Mouse (Mus musculus) liver, embryonic 16.5 days (tissue): ENCODE measurements around the gene Ssc5d. TPM values are rescaled to one million over a fixed set of nuclear protein-coding genes. Genes with fewer than 3 reads are reported as not detected.

Source experiments
- ATAC-seq: fragments of 200-750 bp; cut with Nextera tagmentation; 2 replicates; pipeline ENCODE4 v1.8.0; 2017; ENCODE audit warnings: low read depth, mild to moderate bottlenecking, moderate number of reproducible peaks, moderate library complexity
- H3K27ac ChIP-seq: fragments of 300-500 bp; sonication (generic); 2 replicates; pipeline ENCODE4 v1.5.1; 2014; ENCODE audit warnings: mild to moderate bottlenecking, low read length
- H3K27me3 ChIP-seq: fragments of 300-500 bp; sonication (generic); 2 replicates; pipeline ENCODE4 v1.6.1; 2014; ENCODE audit warnings: low read depth, low read length, mixed read lengths; ENCODE audit not compliant: control insufficient read depth, insufficient read depth
- H3K36me3 ChIP-seq: fragments of 300-500 bp; sonication (generic); 2 replicates; pipeline ENCODE4 v1.6.1; 2014; ENCODE audit warnings: mild to moderate bottlenecking; ENCODE audit not compliant: control insufficient read depth, insufficient read depth
- H3K4me1 ChIP-seq: fragments of 300-500 bp; sonication (generic); 2 replicates; pipeline ENCODE4 v1.6.1; 2014; ENCODE audit warnings: low read depth, low read length, mixed read lengths; ENCODE audit not compliant: control insufficient read depth
- H3K4me2 ChIP-seq: fragments of 300-500 bp; sonication (generic); 2 replicates; pipeline ENCODE4 v1.6.1; 2014; ENCODE audit warnings: low read depth, low read length, mixed read lengths
- H3K4me3 ChIP-seq: fragments of 300-500 bp; sonication (generic); 2 replicates; pipeline ENCODE4 v1.5.1; 2014; ENCODE audit warnings: low read depth, mild to moderate bottlenecking, low read length
- H3K9ac ChIP-seq: fragments of 300-500 bp; sonication (generic); 2 replicates; pipeline ENCODE4 v1.6.1; 2014; ENCODE audit warnings: low read depth, low read length
- H3K9me3 ChIP-seq: fragments of 300-500 bp; sonication (generic); replicated peaks from 2 replicates; pipeline ENCODE4 v1.6.1; 2016; ENCODE audit warnings: low read length; ENCODE audit not compliant: control insufficient read depth
- WGBS: fragments of 180-500 bp; shearing (Covaris S2); extraction: QIAGEN DNeasy Blood & Tissue Kit; methylation state at CpG from one replicate; pipeline ENCODE4 v1.1.7; 2014; ENCODE audit not compliant: insufficient replicate concordance; 5-methylcytosine and 5-hydroxymethylcytosine counted together
- polyA plus RNA-seq: library from polyadenylated mRNA; unstranded; fragments of >200 nt; fragmentation: Nextera tagmentation; extraction: Ambion mirVana; gene quantifications from 2 replicates; pipeline ENCODE4 v1.2.1, GENCODE M21; 2015

The Ssc5d gene
- polyA plus RNA-seq, 1 experiment from 2014 or later: 0.20 TPM

- peak overlapping the region; percentile 33 for H3K4me3 ChIP-seq
- H3K9me3 ChIP-seq: 0 out of 2 replicates have a peak, but pooled peaks cover 2% of the 10 kb centered on the region
- peak overlapping the region; percentile 41 for H3K9ac ChIP-seq
- H3K27ac ChIP-seq: peak overlapping the region; percentile 52; the same call in 1 of the 2 replicates
- peaks cover 12% of the 10 kb centered on the region for H3K4me1 ChIP-seq
- H3K27me3 ChIP-seq: no peaks in the 10 kb centered on the region
- ATAC-seq: peak; percentile 69
- H3K4me2 ChIP-seq: peak overlapping the region; percentile 62
- WGBS: 7% methylated on average over 19 of the region's 19 CpGs
- H3K36me3 ChIP-seq: no peaks in the 10 kb centered on the region
Measured at GRCm38 (mm10) chr7:4899649-4900522, 25.7 kb upstream of the Ssc5d start.

DNA sequence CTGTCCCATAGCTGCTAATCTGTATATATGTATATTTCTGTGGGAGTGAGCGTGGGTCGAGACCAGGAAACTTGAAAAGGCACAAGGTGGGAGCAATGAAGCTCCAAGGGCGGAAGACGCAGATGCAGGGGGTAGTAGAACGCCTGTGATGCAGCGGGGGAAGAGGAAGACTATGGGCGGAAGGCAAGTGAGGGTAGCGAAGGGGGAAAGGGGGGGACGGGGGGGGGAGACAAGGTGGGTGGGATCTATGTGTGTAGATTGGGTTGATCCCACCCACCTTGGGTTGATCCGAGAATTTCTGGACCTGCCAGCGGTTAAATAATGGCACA is 25.1 kb upstream of the Ssc5d start:
- WGBS: 21% methylated on average over 11 of the region's 11 CpGs
- no peak for ATAC-seq
- Histone ChIP-seq H3K36me3 (no peaks in the 10 kb centered on the region), H3K9ac (peak overlapping the region; percentile 41), H3K4me1 (peaks cover 12% of the 10 kb centered on the region), H3K27me3 (no peaks in the 10 kb centered on the region), H3K9me3 (0 out of 2 replicates have a peak, but pooled peaks cover 2% of the 10 kb centered on the region), H3K4me2 (peak overlapping the region; percentile 62), H3K27ac (peak overlapping the region; percentile 52; the same call in 1 of the 2 replicates), H3K4me3 (peak overlapping the region; percentile 33)

DNA sequence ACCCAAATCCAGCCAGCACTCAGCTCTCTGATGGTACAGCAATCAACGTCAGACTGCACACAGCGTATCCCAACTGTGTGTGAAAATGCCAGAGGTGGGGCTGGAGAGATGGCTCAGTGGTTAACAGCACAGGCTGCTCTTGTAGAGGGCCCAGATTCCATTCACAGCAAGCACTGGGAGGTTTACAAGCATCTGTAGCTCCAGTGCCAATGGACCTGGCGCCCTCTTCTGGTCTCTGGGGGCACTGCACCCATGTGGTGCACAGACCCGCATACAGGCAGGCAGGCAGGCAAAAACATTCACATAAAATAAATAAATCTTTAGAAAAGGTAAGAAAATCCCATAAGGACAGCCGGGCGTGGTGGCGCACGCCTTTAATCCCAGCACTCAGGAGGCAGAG is 24.4 kb upstream of the Ssc5d start:
- ATAC-seq: no peak
- H3K27ac ChIP-seq: no peak overlapping the region
- no peaks in the 10 kb centered on the region for H3K27me3 ChIP-seq
- no peak overlapping the region for H3K4me3 ChIP-seq
- 61% methylated on average over 8 of the region's 8 CpGs for WGBS
- peaks cover 12% of the 10 kb centered on the region for H3K4me1 ChIP-seq
- H3K9ac ChIP-seq: no peak overlapping the region
- 0 out of 2 replicates have a peak, but pooled peaks cover 2% of the 10 kb centered on the region for H3K9me3 ChIP-seq
- no peaks in the 10 kb centered on the region for H3K36me3 ChIP-seq
- H3K4me2 ChIP-seq: no peak overlapping the region

GRCm38 (mm10) chr7:4902404-4902803 is 23.2 kb upstream of the Ssc5d start:
- ATAC-seq: no peak
- 0 out of 2 replicates have a peak, but pooled peaks cover 2% of the 10 kb centered on the region for H3K9me3 ChIP-seq
- 63% methylated on average over 9 of the region's 9 CpGs for WGBS

GRCm38 (mm10) chr7:4906466-4906950 is 19.1 kb upstream of the Ssc5d start, which contains the start of gene Gm36210:
Gm36210 (minus strand) TSS chr7:4906516.
- Histone ChIP-seq H3K9me3 (no peaks in the 10 kb centered on the region), H3K4me2 (no peak within 1 kb of the TSS), H3K27ac (no peak within 1 kb of the TSS), H3K27me3 (no peaks in the 10 kb centered on the region), H3K4me3 (no peak within 1 kb of the TSS), H3K36me3 (no peaks in the 10 kb centered on the region), H3K9ac (no peak within 1 kb of the TSS), H3K4me1 (no peaks in the 10 kb centered on the region)
- ATAC-seq: no peak
- 65% methylated on average over 10 of the region's 10 CpGs for WGBS

More at GRCm38 (mm10) chr7:4902404-4902803, 23.2 kb upstream of the Ssc5d start:
- H3K4me3 ChIP-seq: no peak overlapping the region
- no peak overlapping the region for H3K4me2 ChIP-seq
- H3K27me3 ChIP-seq: no peaks in the 10 kb centered on the region
- no peak overlapping the region for H3K9ac ChIP-seq
- no peak overlapping the region for H3K27ac ChIP-seq
- H3K36me3 ChIP-seq: no peaks in the 10 kb centered on the region
- peaks cover 12% of the 10 kb centered on the region for H3K4me1 ChIP-seq

DNA sequence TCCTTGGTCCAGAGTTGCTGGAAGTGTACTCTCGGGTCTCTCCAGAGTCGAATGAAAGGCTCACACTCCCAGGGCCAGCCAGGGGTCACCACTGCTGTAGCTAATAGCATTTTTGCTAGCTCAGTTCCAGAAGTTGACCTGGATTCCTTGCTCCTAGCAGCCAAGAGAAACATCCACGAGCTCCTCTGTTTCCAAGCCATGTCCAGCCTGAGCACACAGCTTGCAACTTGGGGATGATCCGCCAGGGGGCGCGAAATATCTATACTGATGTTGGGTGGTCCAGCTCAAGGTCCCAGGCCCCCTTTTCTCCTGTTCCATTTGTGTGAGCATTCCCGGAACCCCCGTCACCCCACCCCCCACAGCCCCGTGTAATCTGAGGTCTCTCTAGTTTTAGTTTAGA is 14.0 kb upstream of the Ssc5d start:
- H3K9ac ChIP-seq: no peak overlapping the region

DNA sequence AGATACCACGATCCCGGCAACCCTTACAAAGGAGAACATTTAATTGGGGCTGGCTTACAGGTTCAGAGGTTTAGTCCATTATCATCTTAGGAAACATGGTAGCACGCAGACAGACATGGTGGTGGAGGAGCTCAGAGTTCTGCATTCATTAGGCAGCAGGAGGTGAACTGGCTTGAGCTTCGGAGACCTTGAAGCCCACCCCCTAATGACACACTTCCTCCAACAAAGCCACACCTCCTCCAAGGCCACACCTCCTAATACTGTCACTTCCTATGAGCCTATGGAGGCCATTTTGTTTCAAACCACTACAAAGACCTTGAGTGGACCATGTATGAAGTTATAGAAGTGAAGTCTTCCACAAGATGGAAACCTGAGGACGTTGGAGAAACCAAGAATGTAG is 13.3 kb upstream of the Ssc5d start:
- Histone ChIP-seq H3K4me3 (no peak overlapping the region), H3K27me3 (no peaks in the 10 kb centered on the region), H3K27ac (no peak overlapping the region), H3K9ac (no peak overlapping the region), H3K4me1 (peaks cover 17% of the 10 kb centered on the region), H3K9me3 (no peaks in the 10 kb centered on the region), H3K36me3 (no peaks in the 10 kb centered on the region), H3K4me2 (no peak overlapping the region)
- ATAC-seq: no peak
- 54% methylated on average over 5 of the region's 5 CpGs for WGBS

More for the DNA sequence above, 14.0 kb upstream of the Ssc5d start:
- Histone ChIP-seq H3K9me3 (no peaks in the 10 kb centered on the region), H3K4me2 (no peak overlapping the region), H3K36me3 (no peaks in the 10 kb centered on the region), H3K4me1 (peaks cover 11% of the 10 kb centered on the region), H3K27ac (no peak overlapping the region), H3K27me3 (no peaks in the 10 kb centered on the region), H3K4me3 (no peak overlapping the region)
- WGBS: 32% methylated on average over 9 of the region's 9 CpGs
- ATAC-seq: no peak

- ATAC-seq: peak; percentile 91
- Histone ChIP-seq H3K4me2 (peak within 1 kb of the TSS; percentile 77), H3K27ac (peak within 1 kb of the TSS; percentile 90), H3K9me3 (no peaks in the 10 kb centered on the region), H3K4me3 (peak within 1 kb of the TSS; percentile 85), H3K36me3 (peaks cover 23% of the 10 kb centered on the region), H3K9ac (peak within 1 kb of the TSS; percentile 91), H3K4me1 (peaks cover 17% of the 10 kb centered on the region), H3K27me3 (no peaks in the 10 kb centered on the region)
- under 1% methylated on average over 51 of the region's 56 CpGs for WGBS
Measured at GRCm38 (mm10) chr7:4915007-4915665, 10.4 kb upstream of the Ssc5d start, which contains the start of gene Zfp628. Zfp628 (plus strand) TSS chr7:4915217.
